Comparison of ENCODE assay signal across 30 mouse cellular contexts in genomic region chr11:50104016-50104415, GRCm38 (mm10). TPM values are rescaled to one million over a fixed set of nuclear protein-coding genes. Genes with fewer than 3 reads are reported as not detected.
DNase-seq lines count a peak whose midpoint lies in the region; ATAC-seq lines count a peak whose summit lies in the region.
"Had no signal": no experiment of that assay in that cellular context is flagged by ENCODE, and none has a peak within 500 bp of the region (broad histone marks: within the 10 kb centered on the region; RNA-seq: fewer than 3 reads in every experiment).

No protein-coding gene starts in this region.

- no peak for ATAC-seq in hindbrain, embryonic 11.5 days (ENCODE audit: low FRiP score)
- no peak for ATAC-seq in hindbrain, embryonic 13.5 days (ENCODE audit: low FRiP score)
- no peak for ATAC-seq in hindbrain, embryonic 16.5 days
- ATAC-seq in frontal cortex, adult (ENCODE audit: low TSS enrichment): no peak
- ATAC-seq: CD4-positive, CD25-positive, alpha-beta regulatory T cell, adult 4 months; intestine, embryonic 15.5 days; midbrain, embryonic 15.5 days had no signal

- no peak overlapping the region for H3K4me3 ChIP-seq in hindbrain, embryonic 10.5 days
- no peak overlapping the region for H3K4me3 ChIP-seq in hindbrain, embryonic 11.5 days (ENCODE audit: low read depth, low read length)
- no peak overlapping the region for H3K4me3 ChIP-seq in hindbrain, embryonic 13.5 days
- H3K4me3 ChIP-seq in hindbrain, embryonic 16.5 days (ENCODE audit: low read length): no peak overlapping the region
- H3K4me3 ChIP-seq in macrophage (ENCODE audit: inconsistent target): no peak overlapping the region
- no peak overlapping the region for H3K4me3 ChIP-seq in forebrain, embryonic 10.5 days
- H3K4me3 ChIP-seq: embryonic facial prominence, embryonic 13.5 days; heart, embryonic 13.5 days; intestine, embryonic 15.5 days; limb, embryonic 10.5 days; limb, embryonic 15.5 days; midbrain, embryonic 10.5 days; midbrain, embryonic 15.5 days; neural tube, embryonic 15.5 days had no signal

- H3K36me3 ChIP-seq in hindbrain, embryonic 10.5 days: peaks cover 45% of the 10 kb centered on the region
- H3K36me3 ChIP-seq in hindbrain, embryonic 11.5 days (ENCODE audit: control insufficient read depth, insufficient read depth, low read length): 0 out of 2 replicates have a peak, but pooled peaks cover 2% of the 10 kb centered on the region
- H3K36me3 ChIP-seq in hindbrain, embryonic 13.5 days: peaks cover 35% of the 10 kb centered on the region
- H3K36me3 ChIP-seq in hindbrain, embryonic 16.5 days (ENCODE audit: control insufficient read depth, insufficient read depth, low read length): peaks cover 5% of the 10 kb centered on the region
- H3K36me3 ChIP-seq in macrophage (ENCODE audit: inconsistent target): no peaks in the 10 kb centered on the region
- H3K36me3 ChIP-seq in forebrain, embryonic 10.5 days (replicated peaks): peaks cover 60% of the 10 kb centered on the region
- H3K36me3 ChIP-seq: intestine, embryonic 15.5 days had no signal

- peaks cover 59% of the 10 kb centered on the region; the same call in 1 of the 2 replicates for H3K79me2 ChIP-seq in macrophage (ENCODE audit: inconsistent target)

- no peaks in the 10 kb centered on the region for H3K27me3 ChIP-seq in hindbrain, embryonic 10.5 days (ENCODE audit: insufficient read depth, poor library complexity, severe bottlenecking)
- no peaks in the 10 kb centered on the region for H3K27me3 ChIP-seq in hindbrain, embryonic 11.5 days (ENCODE audit: control insufficient read depth, insufficient read depth, low read length)
- H3K27me3 ChIP-seq in hindbrain, embryonic 13.5 days: no peaks in the 10 kb centered on the region
- H3K27me3 ChIP-seq in hindbrain, embryonic 16.5 days (replicated peaks; ENCODE audit: control insufficient read depth, insufficient read depth, low read length): no peaks in the 10 kb centered on the region
- no peaks in the 10 kb centered on the region for H3K27me3 ChIP-seq in forebrain, embryonic 10.5 days (ENCODE audit: poor library complexity, severe bottlenecking)
- H3K27me3 ChIP-seq: embryonic facial prominence, embryonic 13.5 days; heart, embryonic 13.5 days; intestine, embryonic 15.5 days; limb, embryonic 15.5 days; midbrain, embryonic 15.5 days; neural tube, embryonic 15.5 days had no signal

- H3K9me3 ChIP-seq in hindbrain, embryonic 10.5 days: no peaks in the 10 kb centered on the region
- H3K9me3 ChIP-seq in hindbrain, embryonic 11.5 days (ENCODE audit: control insufficient read depth, low read length): no peaks in the 10 kb centered on the region
- H3K9me3 ChIP-seq in hindbrain, embryonic 13.5 days: no peaks in the 10 kb centered on the region
- H3K9me3 ChIP-seq in hindbrain, embryonic 16.5 days (ENCODE audit: control insufficient read depth, low read length): no peaks in the 10 kb centered on the region
- H3K9me3 ChIP-seq in forebrain, embryonic 10.5 days: no peaks in the 10 kb centered on the region
- H3K9me3 ChIP-seq: embryonic facial prominence, embryonic 13.5 days; heart, embryonic 13.5 days; intestine, embryonic 15.5 days; limb, embryonic 10.5 days; limb, embryonic 15.5 days; midbrain, embryonic 10.5 days; midbrain, embryonic 15.5 days; neural tube, embryonic 15.5 days had no signal

- 0 out of 2 replicates have a peak, but pooled peaks cover 6% of the 10 kb centered on the region for H3K4me1 ChIP-seq in hindbrain, embryonic 10.5 days (replicated peaks)
- H3K4me1 ChIP-seq in hindbrain, embryonic 11.5 days (replicated peaks; ENCODE audit: control insufficient read depth, insufficient read depth, low read length): no peaks in the 10 kb centered on the region
- H3K4me1 ChIP-seq in hindbrain, embryonic 13.5 days (replicated peaks): peaks cover 17% of the 10 kb centered on the region
- H3K4me1 ChIP-seq in hindbrain, embryonic 16.5 days (ENCODE audit: control insufficient read depth, insufficient read depth, low read depth, low read length): no peaks in the 10 kb centered on the region; the same call in none of the 2 replicates
- H3K4me1 ChIP-seq in forebrain, embryonic 10.5 days: peaks cover 5% of the 10 kb centered on the region; the same call in 1 of the 2 replicates
- H3K4me1 ChIP-seq: embryonic facial prominence, embryonic 13.5 days; intestine, embryonic 15.5 days; limb, embryonic 10.5 days had no signal

- 89% methylated on average over 6 of the region's 6 CpGs for WGBS in hindbrain, embryonic 10.5 days
- WGBS in hindbrain, embryonic 11.5 days: 89% methylated on average over 6 of the region's 6 CpGs
- WGBS in hindbrain, embryonic 13.5 days: 83% methylated on average over 6 of the region's 6 CpGs
- 84% methylated on average over 6 of the region's 6 CpGs for WGBS in hindbrain, embryonic 16.5 days
- 95% methylated on average over 4 of the region's 6 CpGs for WGBS in macrophage (ENCODE audit: missing documents)
- WGBS in forebrain, embryonic 10.5 days: 88% methylated on average over 6 of the region's 6 CpGs

- H3K27ac ChIP-seq in hindbrain, embryonic 10.5 days: 0 out of 2 replicates have a peak overlapping the region, but pooled peaks have one; percentile 37
- H3K27ac ChIP-seq in hindbrain, embryonic 11.5 days (ENCODE audit: low read depth, low read length): no peak overlapping the region
- H3K27ac ChIP-seq in hindbrain, embryonic 13.5 days: peak overlapping the region; percentile 55; the same call in 1 of the 2 replicates
- peak overlapping the region; percentile 24; the same call in 1 of the 2 replicates for H3K27ac ChIP-seq in hindbrain, embryonic 16.5 days (ENCODE audit: low read depth, low read length)
- peak overlapping the region; percentile 100 for H3K27ac ChIP-seq in macrophage
- no peak overlapping the region for H3K27ac ChIP-seq in forebrain, embryonic 10.5 days
- H3K27ac ChIP-seq: embryonic facial prominence, embryonic 13.5 days; heart, embryonic 13.5 days; intestine, embryonic 15.5 days; limb, embryonic 10.5 days; limb, embryonic 15.5 days; midbrain, embryonic 10.5 days; neural tube, embryonic 15.5 days; stomach, postnatal 0 days had no signal

- DNase-seq in hindbrain, embryonic 10.5 days (ENCODE audit: low spot score): no peak
- no peak for DNase-seq in hindbrain, embryonic 11.5 days (ENCODE audit: low spot score)
- no peak for DNase-seq in forebrain, embryonic 10.5 days (ENCODE audit: extremely low spot score, low spot score)
- DNase-seq: adrenal gland, postnatal 14 days; cerebellum, adult 11 months; cerebellum, postnatal 10 days; gastrocnemius, postnatal 14 days; heart, postnatal 10 days; kidney, adult 2 months; kidney, postnatal 4 days; lung, embryonic 14.5 days; lung, postnatal 14 days; right cerebral cortex, adult 18-20 months; spleen, adult 18-20 months; thymus, adult 18-20 months; thymus, postnatal 25 days had no signal

- H3K9ac ChIP-seq in hindbrain, embryonic 11.5 days (ENCODE audit: low read depth, low read length): no peak overlapping the region
- H3K9ac ChIP-seq in hindbrain, embryonic 13.5 days: no peak overlapping the region
- H3K9ac ChIP-seq in hindbrain, embryonic 16.5 days (ENCODE audit: low read depth, low read length): no peak overlapping the region
- H3K9ac ChIP-seq: embryonic facial prominence, embryonic 13.5 days; heart, embryonic 13.5 days; intestine, embryonic 15.5 days; limb, embryonic 15.5 days; lung, embryonic 14.5 days; midbrain, embryonic 15.5 days; neural tube, embryonic 15.5 days had no signal

- H3K4me2 ChIP-seq in hindbrain, embryonic 11.5 days (replicated peaks; ENCODE audit: low read depth, low read length): no peak overlapping the region
- no peak overlapping the region for H3K4me2 ChIP-seq in hindbrain, embryonic 13.5 days
- no peak overlapping the region for H3K4me2 ChIP-seq in hindbrain, embryonic 16.5 days (ENCODE audit: low read length)
- H3K4me2 ChIP-seq: embryonic facial prominence, embryonic 13.5 days; heart, embryonic 13.5 days; intestine, embryonic 15.5 days; limb, embryonic 15.5 days; lung, embryonic 14.5 days; midbrain, embryonic 15.5 days; neural tube, embryonic 15.5 days had no signal

RNA-seq across cellular contexts. Expression of gene Tbc1d9b, which starts 27.2 kb away (rescaled TPM):
- polyA plus RNA-seq in hindbrain, embryonic 10.5 days (2016; fragmentation: Nextera tagmentation; extraction: Ambion mirVana): 39.3 and 40.9 TPM in 2 replicates
- polyA plus RNA-seq in hindbrain, embryonic 11.5 days (2014; fragmentation: Nextera tagmentation; extraction: Ambion mirVana): 22.0 and 29.3 TPM in 2 replicates
- 37.5 and 40.7 TPM in 2 replicates for polyA plus RNA-seq in hindbrain, embryonic 13.5 days (2015; fragmentation: Nextera tagmentation; extraction: Ambion mirVana)
- 36.0 and 41.9 TPM in 2 replicates for polyA plus RNA-seq in hindbrain, embryonic 16.5 days (2015; fragmentation: Nextera tagmentation; extraction: Ambion mirVana)
- 100 to 1,000 TPM in 25 of 26 experiments, 10 to 100 TPM in 1; 83.8 to 354 (median 145) TPM for total RNA-seq in macrophage (2018; cell fraction: chromatin; rRNA removed)
- 10 to 100 TPM; 46.4 to 82.4 (median 64.2) TPM for total RNA-seq in macrophage (2018; cell fraction: cytosol; rRNA removed)
- 100 to 1,000 TPM in 17 of 26 experiments, 10 to 100 TPM in 9; 81.7 to 154 (median 106) TPM for total RNA-seq in macrophage (2018; cell fraction: nucleus; rRNA removed)
- polyA plus RNA-seq in macrophage (2018): 44.0 to 64.7 TPM (median 64.2 TPM) in 3 replicates
- 32.5 TPM in 2 replicates for polyA plus RNA-seq in forebrain, embryonic 10.5 days (2016; fragmentation: Nextera tagmentation; extraction: Ambion mirVana)

Comparison
In these comparisons a context has a peak if more than half of its experiments do, and no peak if none do; other contexts are left out.
1. H3K27ac ChIP-seq: peak in hindbrain, embryonic 10.5 days (single experiment), hindbrain, embryonic 13.5 days (single experiment), hindbrain, embryonic 16.5 days (single experiment) and macrophage (single experiment); none in hindbrain, embryonic 11.5 days (single experiment) and forebrain, embryonic 10.5 days (single experiment).